Mouse (Mus musculus): ENCODE measurements around the gene Rad23a.

Rad23a gene

DNA sequence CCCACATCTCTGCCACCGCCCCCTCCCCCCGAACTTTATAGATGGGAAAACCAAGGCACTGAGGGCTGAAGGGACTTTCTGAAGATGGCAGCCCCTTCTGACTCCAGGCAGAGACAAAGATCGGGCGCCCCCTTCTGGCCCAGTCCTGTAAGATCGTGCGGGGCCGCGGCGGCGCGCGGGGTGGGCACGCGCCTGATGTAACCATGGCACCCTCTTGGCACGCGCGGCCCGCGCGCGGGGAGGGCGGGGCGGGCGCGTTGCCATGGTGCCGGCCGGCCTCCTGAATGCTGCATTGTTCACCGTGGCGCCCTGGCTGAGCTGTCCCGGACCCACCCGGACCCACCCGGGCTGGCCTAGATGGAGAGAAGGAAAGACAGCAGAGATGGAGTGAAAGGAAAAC lies 29.6 kb downstream of the Rad23a start:
- ChIA-PET POLR2A (interaction anchor here in 3 of 4 experiments (0.6 to 1.6 kb wide), 9 partner anchors 9 to 250 kb away, joined by 3 to 8 read pairs (median 4); partner anchors contain the start of gene Calr (in 1 of the 3)), CTCF (interaction anchor here (0.6 to 8.6 kb wide), 21 partner anchors 13 to 217 kb away, joined by 3 to 259 read pairs (median 4); partner anchors contain the start of genes G430095P16Rik (in 1 of the 4) and Lyl1 (in 1 of the 4))

DNA sequence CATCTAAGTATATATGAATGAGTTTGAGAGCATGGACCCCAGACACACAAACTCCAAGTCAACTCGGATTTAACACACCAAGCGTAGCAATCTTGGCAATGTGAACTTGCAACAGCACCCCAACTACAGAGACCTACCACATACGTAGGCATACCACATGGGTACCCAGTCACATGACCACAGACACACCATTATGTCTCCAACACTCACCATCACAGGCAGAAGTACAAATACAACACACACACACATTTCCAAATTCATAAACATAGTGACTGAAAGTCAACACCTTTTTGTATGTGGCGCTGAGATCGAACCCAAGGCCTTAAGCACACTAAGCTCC lies 30.6 kb downstream of the Rad23a start:
- POLR2A ChIA-PET, result interaction anchor here in 2 of 4 experiments (1.0 to 1.5 kb wide), 2 partner anchors 101 to 102 kb away, joined by 3 to 5 read pairs; no protein-coding TSS in a partner anchor
- CTCF ChIA-PET, result interaction anchor here in 3 of 4 experiments (0.6 to 8.6 kb wide), 10 partner anchors 14 to 102 kb away, joined by 3 to 259 read pairs (median 6); no protein-coding TSS in a partner anchor

DNA sequence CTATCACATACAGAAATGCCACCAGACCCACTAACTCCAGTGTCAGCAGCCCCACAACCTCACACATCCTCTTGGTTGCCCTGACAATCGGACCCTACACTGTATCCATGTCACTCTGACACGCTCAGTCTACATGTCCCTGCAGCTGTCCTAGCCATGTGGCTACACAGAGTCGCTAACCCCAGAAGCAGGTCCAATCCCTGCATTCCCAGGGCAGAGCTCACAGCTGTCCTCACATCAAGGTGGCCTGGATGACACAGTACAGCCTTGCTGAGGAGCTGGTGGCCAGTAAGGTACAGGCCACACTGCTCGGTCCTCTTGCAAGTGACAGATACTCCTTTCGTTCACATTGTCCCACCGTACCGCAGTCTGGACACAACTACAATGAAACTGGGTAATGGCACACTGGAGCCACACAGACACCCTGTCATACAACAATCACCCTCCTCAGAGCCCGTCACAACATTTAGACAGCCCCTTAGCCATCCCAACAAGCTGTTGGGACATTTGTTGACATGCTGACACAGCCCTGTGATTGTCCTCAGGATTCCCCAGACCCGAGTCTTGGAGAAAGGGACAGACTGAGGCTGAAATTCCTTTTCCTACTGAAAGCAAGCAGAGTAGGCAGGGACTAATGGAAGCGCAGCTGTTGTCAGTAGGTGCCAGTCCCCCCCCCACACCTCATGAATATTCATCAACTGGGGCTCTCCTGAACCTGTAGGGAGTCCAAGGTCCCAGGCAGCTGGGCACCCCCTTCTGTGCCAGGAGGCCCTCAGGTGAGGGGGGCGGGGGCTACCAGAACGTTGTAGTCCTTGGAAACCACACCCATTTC lies 31.1 kb downstream of the Rad23a start:
- ChIA-PET CTCF (interaction anchor here (0.6 to 8.6 kb wide), 11 partner anchors 14 to 228 kb away, joined by 3 to 259 read pairs (median 4); no protein-coding TSS in a partner anchor), POLR2A (interaction anchor here in 1 of 4 experiments (1.1 to 1.5 kb wide), 2 partner anchors 38 to 100 kb away, joined by 5 to 6 read pairs; partner anchors contain the start of gene Calr)

DNA sequence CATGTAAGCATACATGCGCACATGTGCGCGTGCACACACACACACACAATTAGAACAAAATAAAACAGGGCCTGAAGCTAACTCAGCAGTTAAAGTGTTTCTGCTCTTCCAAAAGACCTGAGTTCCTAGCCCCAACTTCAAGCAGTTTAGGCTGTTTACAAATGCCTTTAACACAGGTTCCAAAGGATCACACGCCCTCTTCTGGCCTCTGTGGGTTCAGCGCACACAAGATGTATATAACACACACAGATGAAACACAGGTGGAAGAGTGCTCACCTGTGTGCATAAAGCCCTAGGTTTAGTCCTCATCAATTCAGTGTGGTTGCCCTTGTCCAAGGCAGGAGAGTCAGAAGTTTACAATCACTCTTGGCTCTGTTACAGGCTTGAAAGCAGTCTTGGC lies 34.4 kb downstream of the Rad23a start:
- POLR2A ChIA-PET, result no interaction called here
- CTCF ChIA-PET, result interaction anchor here in 3 of 4 experiments (0.5 to 1.6 kb wide), 3 partner anchors 10 to 69 kb away, joined by 3 to 5 read pairs (median 4); partner anchors contain the start of gene Calr (in 1 of the 3)

GRCm38 (mm10) chr8:84799999-84800831 lies 40.2 kb downstream of the Rad23a start, which contains the start of gene Nfix:
TSS of gene Nfix (minus strand) at chr8:84800344.
- ChIA-PET POLR2A (interaction anchor here in 1 of 4 experiments (0.6 to 1.4 kb wide), 3 partner anchors 71 to 197 kb away, joined by 3 to 6 read pairs (median 6); no protein-coding TSS in a partner anchor), CTCF (interaction anchor here in 2 of 4 experiments (1.0 to 1.8 kb wide), 4 partner anchors 15 to 75 kb away, joined by 3 to 8 read pairs (median 7); no protein-coding TSS in a partner anchor)

- CTCF ChIA-PET, result interaction anchor here in 3 of 4 experiments (0.5 to 1.3 kb wide), 8 partner anchors 11 to 129 kb away, joined by 3 to 4 read pairs (median 3); no protein-coding TSS in a partner anchor
- POLR2A ChIA-PET, result interaction anchor here in 2 of 4 experiments (0.9 to 3.6 kb wide), 6 partner anchors 11 to 91 kb away, joined by 3 to 15 read pairs (median 3); partner anchors contain the start of gene Calr (in 1 of the 2)
Measured at GRCm38 (mm10) chr8:84799136-84799931, 41.1 kb downstream of the Rad23a start.

- POLR2A ChIA-PET, result interaction anchor here in 3 of 4 experiments (0.6 to 3.6 kb wide), 8 partner anchors 11 to 327 kb away, joined by 3 to 15 read pairs (median 3); partner anchors contain the start of gene Calr (in 1 of the 3)
Measured at GRCm38 (mm10) chr8:84798446-84799135, 41.9 kb downstream of the Rad23a start.

GRCm38 (mm10) chr8:84797971-84798370 lies 42.5 kb downstream of the Rad23a start:
- ChIA-PET POLR2A (interaction anchor here in 3 of 4 experiments (0.6 to 3.6 kb wide), 9 partner anchors 10 to 326 kb away, joined by 3 to 15 read pairs (median 3); partner anchors contain the start of gene Calr (in 1 of the 3)), CTCF (interaction anchor here in 1 of 4 experiments (1.3 kb wide), 1 partner anchor 60 kb away, joined by 4 read pairs; no protein-coding TSS in a partner anchor)

More at GRCm38 (mm10) chr8:84798446-84799135, 41.9 kb downstream of the Rad23a start:
- CTCF ChIA-PET, result interaction anchor here in 3 of 4 experiments (0.5 to 1.3 kb wide), 8 partner anchors 10 to 130 kb away, joined by 3 to 4 read pairs (median 3); no protein-coding TSS in a partner anchor

GRCm38 (mm10) chr8:84797256-84797797 lies 43.1 kb downstream of the Rad23a start:
- CTCF ChIA-PET, result no interaction called here
- POLR2A ChIA-PET, result interaction anchor here in 3 of 4 experiments (0.6 to 3.6 kb wide), 6 partner anchors 9 to 89 kb away, joined by 3 to 15 read pairs (median 4); no protein-coding TSS in a partner anchor

DNA sequence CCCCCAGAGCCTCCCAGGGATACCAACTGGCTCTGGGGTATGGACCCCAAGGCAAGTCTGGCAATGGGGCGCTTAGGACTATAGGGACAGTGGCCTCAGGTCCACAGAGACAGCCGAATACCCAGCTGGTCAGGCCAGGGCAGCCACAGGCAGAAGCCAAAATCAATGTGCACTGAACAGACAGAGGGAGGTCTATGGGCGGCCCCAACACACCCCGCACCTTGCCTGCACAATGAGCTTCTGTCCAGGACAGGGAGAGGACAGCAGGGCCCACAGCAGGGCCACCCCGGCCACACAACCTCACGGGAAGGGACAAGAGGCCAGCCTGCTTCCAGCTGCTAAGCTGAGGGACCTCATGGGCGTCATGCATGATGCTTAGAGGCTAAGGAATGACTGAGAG lies 46.0 kb downstream of the Rad23a start:
- ChIA-PET POLR2A (interaction anchor here in 2 of 4 experiments (0.7 to 1.5 kb wide), 10 partner anchors 12 to 52 kb away, joined by 3 to 7 read pairs (median 4); partner anchors contain the start of gene Calr (in 1 of the 2)), CTCF (interaction anchor here (0.6 to 1.1 kb wide), 7 partner anchors 21 to 157 kb away, joined by 3 to 9 read pairs (median 3); no protein-coding TSS in a partner anchor)

DNA sequence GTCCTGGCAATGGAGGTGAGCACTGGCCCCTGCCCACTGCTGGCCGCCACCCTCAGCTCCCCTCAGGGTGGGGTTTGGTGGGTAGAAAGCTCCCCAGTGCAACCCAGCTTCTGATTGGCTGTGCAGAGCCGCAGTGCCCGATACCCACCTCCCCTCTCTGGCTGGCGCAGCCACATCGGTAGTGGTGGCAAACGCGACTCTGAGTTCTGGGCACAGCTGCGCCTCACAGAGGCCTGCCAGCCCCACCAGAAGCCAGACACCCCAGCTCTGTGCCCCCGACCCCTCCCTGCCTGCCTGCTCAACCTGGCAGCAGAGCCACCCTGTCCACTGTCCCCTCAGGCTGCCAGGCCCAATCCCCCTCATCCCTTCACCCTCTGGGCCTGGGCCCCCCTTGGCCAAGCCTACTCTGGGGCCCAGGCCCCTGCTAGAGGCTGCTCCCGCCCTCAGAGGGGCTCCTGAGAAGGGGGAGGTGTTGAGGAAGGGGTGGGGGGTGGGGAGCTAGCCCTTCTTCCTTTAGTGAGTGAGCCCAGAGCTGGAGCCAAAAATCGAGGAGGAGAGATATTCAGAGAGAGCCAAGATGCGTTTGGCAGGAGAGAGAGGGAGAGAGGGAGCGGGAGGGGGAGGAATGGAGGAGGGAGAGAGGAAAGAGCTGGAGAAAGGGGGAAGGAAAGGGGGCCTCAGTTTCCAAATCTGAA lies 46.5 kb downstream of the Rad23a start:
- POLR2A ChIA-PET, result interaction anchor here in 2 of 4 experiments (0.7 to 1.5 kb wide), 9 partner anchors 12 to 53 kb away, joined by 3 to 7 read pairs (median 4); partner anchors contain the start of gene Calr (in 1 of the 2)
- CTCF ChIA-PET, result interaction anchor here (0.6 to 1.5 kb wide), 8 partner anchors 22 to 157 kb away, joined by 3 to 9 read pairs (median 3); no protein-coding TSS in a partner anchor

DNA sequence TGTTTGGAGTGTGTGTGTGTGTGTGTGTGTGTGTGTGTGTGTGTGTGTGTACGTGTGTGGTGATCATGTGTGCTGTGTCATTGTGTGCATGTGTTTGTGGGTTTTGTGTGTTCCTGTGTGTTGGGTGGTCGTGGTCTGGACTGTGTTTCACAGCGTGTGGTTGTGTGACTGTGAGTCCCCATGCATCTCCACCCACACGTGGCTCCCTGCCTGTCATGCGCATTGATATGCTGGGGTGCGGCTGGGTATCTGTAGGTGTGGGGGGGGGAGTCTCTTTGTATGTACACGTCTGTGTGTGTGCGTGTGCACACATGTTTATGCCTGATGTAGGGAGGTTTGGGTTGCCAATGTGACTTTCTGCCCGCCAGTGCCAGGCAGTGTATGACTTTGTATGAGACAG lies 47.3 kb downstream of the Rad23a start:
- CTCF ChIA-PET, result interaction anchor here in 1 of 4 experiments (0.5 to 1.5 kb wide), 2 partner anchors 9 to 56 kb away, joined by 3 read pairs; no protein-coding TSS in a partner anchor
- POLR2A ChIA-PET, result interaction anchor here in 1 of 4 experiments (1.2 kb wide), 1 partner anchor 11 kb away, joined by 3 read pairs; no protein-coding TSS in a partner anchor

- CTCF ChIA-PET, result interaction anchor here in 1 of 4 experiments (1.5 kb wide), 1 partner anchor 55 kb away, joined by 3 read pairs; no protein-coding TSS in a partner anchor
- POLR2A ChIA-PET, result interaction anchor here in 2 of 4 experiments (0.6 to 2.0 kb wide), 5 partner anchors 9 to 105 kb away, joined by 3 to 5 read pairs (median 4); partner anchors contain the start of gene Nacc1 (in 1 of the 2)
Measured at GRCm38 (mm10) chr8:84792429-84792947, 48.0 kb downstream of the Rad23a start.

- CTCF ChIA-PET, result interaction anchor here in 1 of 4 experiments (1.9 kb wide), 1 partner anchor 25 kb away, joined by 6 read pairs; no protein-coding TSS in a partner anchor
- POLR2A ChIA-PET, result no interaction called here
Measured at GRCm38 (mm10) chr8:84790537-84790936, 49.9 kb downstream of the Rad23a start.

All from embryonic stem cell, embryonic (primary cell).